Mouse (Mus musculus): ENCODE results near the gene Cyp24a1.

DNA sequence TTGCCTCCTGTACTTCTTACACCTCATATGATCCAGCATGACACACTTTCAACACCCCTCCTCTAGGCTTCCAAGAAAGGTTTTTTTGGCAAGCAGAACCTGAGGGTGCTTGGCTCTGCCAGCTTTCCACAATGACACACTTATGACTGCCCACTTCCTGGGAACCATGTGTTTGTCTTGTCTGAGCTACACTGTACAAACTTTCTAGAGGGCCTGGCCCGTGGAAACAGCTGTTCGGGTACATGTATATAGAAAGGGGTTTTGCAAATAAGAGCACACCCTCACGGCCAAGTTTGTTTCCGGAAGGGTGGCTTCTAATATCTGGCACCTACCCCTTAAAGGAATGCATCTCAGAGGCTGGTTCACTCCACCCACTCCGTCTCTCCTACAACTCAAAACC is 51.1 kb downstream of the Cyp24a1 start:
- TF ChIP-seq POLR2A (IDR thresholded peaks at IDR 0.05; ENCODE audit: low read depth, low read length): no peak
- TF ChIP-seq CTCF (IDR thresholded peaks at IDR 0.05; ENCODE audit: borderline replicate concordance, insufficient read depth, low read length): no peak

All from embryonic fibroblast, embryonic 13.5 days (primary cell).